Mouse (Mus musculus): Measurements from ENCODE around the gene Cap2.

Gene Cap2

GRCm38 (mm10) chr13:46640608-46641468, 139.2 kb downstream of the Cap2 start:
- no peak for DNase-seq

DNA sequence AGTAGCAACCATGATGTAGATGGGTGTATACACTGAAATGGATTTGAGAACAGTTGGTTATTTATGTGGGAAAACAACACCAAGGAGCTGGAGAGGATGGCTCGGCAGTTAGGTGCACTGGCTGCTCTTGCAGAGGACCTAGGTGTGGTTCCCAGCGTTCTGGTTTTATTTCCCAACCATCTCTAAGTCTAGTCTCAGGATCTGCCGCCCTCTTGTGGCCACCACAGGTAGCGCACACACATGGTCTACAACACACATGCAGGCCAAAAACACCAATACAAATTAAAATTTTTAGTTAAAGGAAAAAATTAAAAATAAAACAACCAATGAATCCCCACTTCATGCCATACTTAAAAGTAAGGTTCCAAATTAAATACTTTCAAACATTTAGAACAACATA, 140.7 kb downstream of the Cap2 start:
- no peak for DNase-seq

GRCm38 (mm10) chr13:46644175-46644574, 142.5 kb downstream of the Cap2 start:
- no peak for DNase-seq

GRCm38 (mm10) chr13:46645476-46645875, 143.8 kb downstream of the Cap2 start:
- DNase-seq = no peak

DNA sequence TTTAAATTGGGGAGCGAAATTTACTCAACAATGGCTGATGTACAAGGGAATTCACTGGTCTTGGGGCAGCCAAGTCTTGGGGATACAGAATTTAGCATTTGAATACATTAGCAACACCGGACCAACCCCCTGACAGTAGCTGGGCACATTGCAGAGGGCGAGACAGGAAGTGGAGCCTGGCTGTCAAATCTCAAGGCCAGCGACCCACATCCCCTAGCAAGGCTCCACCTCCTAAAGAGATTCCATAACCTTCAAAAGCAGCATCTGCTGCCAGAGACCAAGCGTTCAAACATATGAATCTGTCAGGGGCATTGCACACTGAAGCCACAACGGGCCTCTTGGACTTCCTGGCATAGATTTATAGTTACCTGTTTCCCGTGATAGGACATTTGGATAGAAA, 150.2 kb downstream of the Cap2 start:
- DNase-seq = no peak

DNA sequence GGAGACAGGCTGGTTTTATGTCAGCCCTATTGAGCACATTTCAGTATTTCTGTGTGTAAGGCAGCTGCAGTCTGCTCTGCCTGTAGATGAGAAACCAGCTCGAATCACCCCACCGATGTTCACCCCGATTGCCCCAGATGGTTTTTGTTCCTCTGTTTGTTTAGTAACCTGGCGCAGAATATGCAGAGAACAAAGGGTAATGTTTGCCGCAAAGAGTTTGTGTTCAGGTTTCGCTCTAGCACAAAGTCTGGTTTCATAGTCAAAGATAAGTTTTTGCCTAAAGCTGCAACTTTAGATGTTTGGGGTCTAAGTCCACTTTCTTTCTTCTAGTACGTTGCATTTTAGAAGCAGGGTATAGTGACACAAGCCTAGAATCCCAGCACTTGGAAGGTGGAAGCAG, 151.0 kb downstream of the Cap2 start:
- DNase-seq = no peak

DNA sequence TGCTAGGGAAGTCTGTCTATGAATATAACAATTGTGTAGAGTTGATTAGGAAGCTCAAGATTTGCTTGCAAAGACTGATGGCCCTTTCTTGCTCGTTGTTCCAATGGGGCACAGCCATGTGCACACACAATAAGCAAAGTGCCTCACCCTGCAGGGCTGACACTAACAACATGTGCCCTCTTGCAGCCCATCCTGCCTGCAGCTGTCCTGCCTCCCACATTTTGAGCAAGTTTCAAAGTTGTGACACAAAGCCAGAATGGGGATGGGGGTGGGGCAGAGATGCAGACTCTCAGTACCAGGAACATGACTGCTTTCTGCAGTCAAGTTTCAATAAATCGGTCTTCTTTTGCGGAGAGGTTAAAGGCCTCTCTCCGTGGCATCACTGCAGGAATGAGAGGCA, 152.0 kb downstream of the Cap2 start:
- DNase-seq = no peak

DNA sequence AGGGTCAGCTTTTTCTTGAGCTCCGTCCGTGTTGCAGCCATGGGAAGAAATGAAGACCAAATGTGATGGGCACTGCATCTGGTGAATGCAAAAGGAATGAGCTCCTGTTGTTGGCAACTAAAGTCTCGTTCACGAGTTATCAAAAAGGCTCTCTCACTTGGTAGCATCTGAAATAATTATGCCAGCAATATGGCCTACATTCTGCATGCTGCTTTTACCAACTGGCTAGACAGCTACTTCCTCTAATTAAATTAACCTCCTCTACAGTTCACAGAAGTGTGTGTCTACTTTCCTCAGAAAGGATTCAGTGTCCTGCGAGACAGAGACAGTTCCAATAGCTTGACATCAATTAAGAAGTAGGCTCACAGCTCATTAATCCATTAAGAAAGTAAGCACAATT, 152.9 kb downstream of the Cap2 start:
- no peak for DNase-seq

DNA sequence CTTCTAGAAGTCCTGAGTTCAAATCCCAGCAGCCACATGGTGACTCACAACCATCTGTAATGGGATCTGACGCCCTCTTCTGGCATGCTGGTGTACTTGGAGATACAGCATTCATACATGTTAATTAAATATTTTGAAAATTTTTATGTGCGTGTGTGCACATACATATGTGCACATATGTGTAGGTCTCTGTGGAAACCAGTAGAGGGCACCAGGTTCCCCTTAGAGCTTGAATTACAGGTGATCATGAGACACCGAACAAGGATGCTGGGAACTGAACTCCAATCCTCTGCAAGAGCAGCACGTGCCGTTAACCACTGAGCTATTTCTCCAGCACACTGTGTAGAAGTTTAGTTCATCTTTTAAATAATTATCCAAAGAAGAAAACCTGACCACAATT, 157.6 kb downstream of the Cap2 start:
- no peak for DNase-seq

GRCm38 (mm10) chr13:46663461-46663964, 161.9 kb downstream of the Cap2 start:
- no peak for DNase-seq

GRCm38 (mm10) chr13:46669048-46669619, 167.5 kb downstream of the Cap2 start, which contains the start of gene Fam8a1:
Fam8a1 (plus strand) TSS chr13:46669522.
- peak; percentile 85 for DNase-seq

GRCm38 (mm10) chr13:46669620-46670271, 168.1 kb downstream of the Cap2 start:
- DNase-seq = peak; percentile 20

- no peak for DNase-seq
Measured at GRCm38 (mm10) chr13:46670514-46670913, 168.9 kb downstream of the Cap2 start.

DNA sequence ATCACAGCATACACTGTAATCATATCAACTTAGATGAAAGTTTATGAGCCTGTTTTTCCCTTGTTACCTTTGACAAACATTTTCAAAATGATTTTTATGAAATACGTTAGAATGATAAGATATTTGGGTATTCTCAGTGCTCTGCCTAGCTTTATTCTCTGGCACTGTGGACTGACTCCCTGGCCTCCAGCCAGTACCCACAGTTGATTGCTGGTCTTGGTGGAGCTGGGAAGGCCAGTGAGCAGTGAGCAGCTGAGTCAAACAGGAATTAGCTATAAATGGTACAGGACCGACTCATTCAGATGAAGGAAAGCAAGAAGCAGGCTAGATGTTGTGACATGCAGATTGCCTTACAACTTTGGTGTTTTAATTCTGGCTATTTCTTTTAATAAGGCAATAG, 173.0 kb downstream of the Cap2 start:
- peak; percentile 23 for DNase-seq

- DNase-seq = no peak
Measured at GRCm38 (mm10) chr13:46677721-46678120, 176.1 kb downstream of the Cap2 start.

- DNase-seq = peak; percentile 63
Measured at GRCm38 (mm10) chr13:46682921-46683320, 181.3 kb downstream of the Cap2 start.

- no peak for DNase-seq
Measured at GRCm38 (mm10) chr13:46683370-46683769, 181.7 kb downstream of the Cap2 start.

DNA sequence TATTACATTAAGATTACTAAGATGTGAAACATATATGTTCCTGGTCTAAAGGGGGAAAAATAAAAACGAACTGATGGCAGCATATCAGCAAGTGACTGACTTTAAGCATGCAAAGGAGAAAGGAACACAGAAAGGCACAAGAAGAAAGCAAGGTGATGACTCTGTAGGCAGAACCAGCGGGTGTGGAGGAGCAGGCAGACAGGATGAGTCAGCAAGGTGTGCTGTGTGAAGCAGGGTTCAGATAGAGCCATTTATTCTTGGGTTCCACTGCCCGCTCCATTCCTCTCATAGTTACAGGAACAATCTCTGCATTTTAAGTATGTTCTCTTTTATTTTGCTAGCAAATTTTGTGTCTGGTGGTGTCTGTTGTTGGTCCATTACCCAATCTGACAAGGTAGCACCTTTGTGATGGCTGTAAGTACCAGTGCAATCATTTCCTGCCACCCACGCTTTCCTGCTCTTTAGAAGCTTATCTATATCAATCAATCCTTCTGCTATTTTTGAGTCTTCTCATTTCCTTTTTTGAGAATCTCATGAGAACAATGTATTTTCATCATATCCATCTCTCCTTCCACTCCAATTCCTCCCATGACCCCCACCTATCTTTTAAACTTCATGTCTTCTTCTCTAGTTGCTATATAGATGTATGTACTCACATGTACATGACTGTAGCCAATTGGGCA, 189.1 kb downstream of the Cap2 start:
- no peak for DNase-seq

GRCm38 (mm10) chr13:46695296-46695908, 193.8 kb downstream of the Cap2 start:
- no peak for DNase-seq

DNA sequence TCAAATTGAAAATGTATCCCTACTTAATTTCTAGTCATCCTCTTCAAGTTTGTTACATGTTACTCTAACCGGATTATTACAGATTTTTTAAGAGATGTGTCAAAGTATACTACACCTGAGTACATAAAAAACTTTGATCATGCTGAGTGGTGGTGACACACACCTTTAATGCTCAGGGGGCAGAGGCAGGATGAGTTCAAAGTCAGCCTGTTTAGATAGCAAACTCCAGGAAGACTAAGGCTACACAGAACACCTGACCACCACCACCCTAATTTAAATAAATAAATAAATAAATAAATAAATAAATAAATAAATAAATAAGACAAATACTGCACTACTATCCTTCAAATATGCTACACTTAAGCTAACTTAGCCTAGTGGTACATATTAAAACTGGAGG, 194.3 kb downstream of the Cap2 start:
- DNase-seq = no peak

DNA sequence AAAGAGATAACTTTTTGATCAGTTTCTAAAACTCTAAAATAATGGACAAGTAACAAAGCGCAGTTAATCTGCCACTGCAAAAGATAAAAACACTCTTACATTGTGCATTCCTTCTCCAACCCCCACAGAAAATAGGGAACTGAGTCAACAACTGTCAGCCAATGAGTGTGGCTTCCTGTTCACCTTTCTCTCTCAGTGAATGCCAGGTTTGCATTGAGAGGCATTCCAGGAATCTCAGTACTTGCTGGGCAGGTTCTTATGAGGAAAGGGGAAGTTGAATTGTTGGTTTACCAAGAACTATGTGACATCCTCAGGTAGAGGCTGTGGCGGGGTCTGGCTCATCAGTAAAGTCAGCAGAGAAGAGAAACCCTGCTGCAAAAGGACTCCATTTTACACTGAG, 195.1 kb downstream of the Cap2 start:
- no peak for DNase-seq

- no peak for DNase-seq
Measured at GRCm38 (mm10) chr13:46699372-46699771, 197.7 kb downstream of the Cap2 start.

Measured in cerebellum, adult 11-12 months (tissue).